Mouse (Mus musculus) myocyte (in vitro differentiated cells): ENCODE data around the gene Zdhhc13. TPM values are rescaled to one million over a fixed set of nuclear protein-coding genes. Genes with fewer than 3 reads are reported as not detected.

ENCODE experiments used
- H3K27me3 ChIP-seq: one replicate; pipeline ENCODE4 v1.6.1; 2011; ENCODE audit not compliant: control insufficient read depth, insufficient read depth, insufficient read length
- H3K36me3 ChIP-seq: one replicate; pipeline ENCODE4 v1.6.1; 2011; ENCODE audit not compliant: control insufficient read depth, insufficient read depth
- H3K4me2 ChIP-seq: one replicate; pipeline ENCODE4 v1.6.1; 2011; ENCODE audit warnings: low read depth, control low read depth
- H3K4me3 ChIP-seq: one replicate; pipeline ENCODE4 v1.5.1; 2011; ENCODE audit warnings: mild to moderate bottlenecking, control low read depth, moderate library complexity
- H3K79me2 ChIP-seq: one replicate; pipeline ENCODE4 v1.6.1; 2011; ENCODE audit not compliant: control insufficient read depth, insufficient read depth
- H3ac ChIP-seq: one replicate; pipeline ENCODE4 v1.6.1; 2011; ENCODE audit not compliant: control insufficient read depth, insufficient read length
- CEBPB ChIP-seq: IDR thresholded peaks from 2 replicates; pipeline ENCODE4 v1.6.1; 2011; ENCODE audit warnings: mild to moderate bottlenecking, moderate library complexity; ENCODE audit not compliant: poor library complexity, insufficient read depth, severe bottlenecking
- E2F4 ChIP-seq: IDR thresholded peaks from one replicate; pipeline ENCODE4 v1.6.1; 2011; ENCODE audit warnings: mild to moderate bottlenecking, control low read depth, moderate library complexity; ENCODE audit not compliant: insufficient read depth
- MAX ChIP-seq: IDR thresholded peaks from one replicate; pipeline ENCODE4 v1.6.1; 2011; ENCODE audit warnings: low read depth, mild to moderate bottlenecking, control low read depth
- MYOD1 ChIP-seq, 3 experiments: IDR thresholded peaks; one replicate each; pipeline ENCODE4 v1.6.1; 2011; ENCODE audit warnings: control low read depth in 2 of 3, low read depth in 2 of 3, mild to moderate bottlenecking in 2 of 3, moderate library complexity in 1 of 3; ENCODE audit not compliant: insufficient read length in 2 of 3, control insufficient read depth in 1 of 3
- MYOG ChIP-seq, 3 experiments: IDR thresholded peaks; one replicate each; pipeline ENCODE4 v1.6.1; 2011; ENCODE audit warnings: control low read depth in 2 of 3, low read depth in 2 of 3, mild to moderate bottlenecking in 2 of 3; ENCODE audit not compliant: insufficient read length in 2 of 3, control insufficient read depth in 1 of 3, insufficient read depth in 1 of 3
- POLR2A ChIP-seq: IDR thresholded peaks from one replicate; pipeline ENCODE4 v1.6.1; 2011; ENCODE audit warnings: low read depth, mild to moderate bottlenecking, control low read depth, moderate library complexity; ENCODE audit not compliant: insufficient read length
- POLR2AphosphoS2 ChIP-seq: IDR thresholded peaks from one replicate; pipeline ENCODE4 v1.6.1; 2011; ENCODE audit warnings: low read depth, control low read depth; ENCODE audit not compliant: insufficient read length
- REST ChIP-seq: IDR thresholded peaks from one replicate; pipeline ENCODE4 v1.6.1; 2011; ENCODE audit warnings: mild to moderate bottlenecking, control low read depth, moderate library complexity; ENCODE audit not compliant: insufficient read depth, insufficient read length
- SRF ChIP-seq: IDR thresholded peaks from one replicate; pipeline ENCODE4 v1.6.1; 2011; ENCODE audit warnings: low read depth; ENCODE audit not compliant: control insufficient read depth, insufficient read length
- TCF12 ChIP-seq: IDR thresholded peaks from one replicate; pipeline ENCODE4 v1.6.1; 2011; ENCODE audit warnings: mild to moderate bottlenecking, control low read depth; ENCODE audit not compliant: poor library complexity, insufficient read depth, severe bottlenecking
- TCF3 ChIP-seq: IDR thresholded peaks from one replicate; pipeline ENCODE4 v1.6.1; 2011; ENCODE audit warnings: low read depth, control low read depth; ENCODE audit not compliant: insufficient read length
- USF1 ChIP-seq: IDR thresholded peaks from one replicate; pipeline ENCODE4 v1.6.1; 2011; ENCODE audit warnings: low read depth, mild to moderate bottlenecking, control low read depth, moderate library complexity
- polyA plus RNA-seq: library from polyadenylated mRNA; unstranded; fragments of >200 nt; fragmentation: generic; extraction: Trizol; gene quantifications from one replicate; pipeline ENCODE4 v1.2.1, GENCODE M21; 2012; ENCODE audit warnings: missing spikeins

Gene Zdhhc13
- polyA plus RNA-seq, 1 experiment: 9.9 TPM

DNA sequence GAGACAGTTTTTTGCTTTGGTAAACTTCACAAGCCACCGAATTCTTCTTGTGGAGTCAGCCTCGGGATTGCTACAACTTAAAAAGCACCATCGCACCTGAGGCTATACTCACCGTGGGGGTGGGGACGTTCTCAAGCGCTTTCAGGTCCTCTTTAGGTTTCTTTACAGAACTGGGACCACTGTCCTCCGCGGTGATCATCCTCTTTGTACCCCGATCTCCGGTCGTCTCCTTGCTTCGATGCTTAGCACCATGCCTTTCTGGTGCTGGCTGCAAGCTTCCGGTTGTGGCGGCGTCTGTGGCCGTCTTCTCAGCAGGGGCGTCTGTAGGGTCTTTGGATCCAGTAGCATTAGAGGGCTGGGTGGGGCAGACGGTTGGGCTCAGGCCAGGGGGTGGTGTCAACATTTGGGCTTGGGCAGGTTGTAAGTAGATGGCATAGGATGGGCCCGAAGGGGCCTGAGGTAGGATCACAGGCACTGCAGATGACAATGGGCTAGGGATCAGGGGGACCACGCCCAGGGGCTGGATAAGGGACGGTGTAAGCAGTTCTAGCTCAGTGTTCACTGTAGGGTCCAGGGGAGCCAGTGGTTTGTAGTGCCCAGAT lies 81.9 kb downstream of the Zdhhc13 start:
- Histone ChIP-seq H3K4me2 (peak overlapping the region; percentile 24), H3K27me3 (no peaks in the 10 kb centered on the region), H3ac (no peak overlapping the region), H3K79me2 (peaks cover 14% of the 10 kb centered on the region), H3K36me3 (peaks cover 81% of the 10 kb centered on the region), H3K4me3 (no peak overlapping the region)
- TF ChIP-seq POLR2AphosphoS2 (peak; percentile 41), MYOG (IDR thresholded peaks at IDR 0.05; ENCODE audit: control insufficient read depth in 1 of 3, insufficient read depth in 1 of 3, insufficient read length in 2 of 3, low read depth in 2 of 3) (no peak)

- no peak overlapping the region for H3K4me2 ChIP-seq
- peaks cover 20% of the 10 kb centered on the region for H3K79me2 ChIP-seq
- TF ChIP-seq TCF3: no peak
- no peak for TF ChIP-seq CEBPB
- no peak for TF ChIP-seq MYOD1 (IDR thresholded peaks at IDR 0.05; ENCODE audit: control insufficient read depth in 1 of 3, insufficient read length in 2 of 3, low read depth in 2 of 3)
- TF ChIP-seq POLR2AphosphoS2: no peak
- TF ChIP-seq E2F4: no peak
- no peaks in the 10 kb centered on the region for H3K27me3 ChIP-seq
- H3K36me3 ChIP-seq: peaks cover 79% of the 10 kb centered on the region
- H3ac ChIP-seq: no peak overlapping the region
- H3K4me3 ChIP-seq: no peak overlapping the region
Observed at GRCm38 (mm10) chr7:48871292-48871691, 82.5 kb downstream of the Zdhhc13 start.

GRCm38 (mm10) chr7:48875096-48875495 lies 86.3 kb downstream of the Zdhhc13 start:
- Histone ChIP-seq H3K79me2 (peaks cover 47% of the 10 kb centered on the region), H3K4me3 (no peak overlapping the region), H3K4me2 (no peak overlapping the region), H3K27me3 (no peaks in the 10 kb centered on the region), H3K36me3 (peaks cover 58% of the 10 kb centered on the region), H3ac (no peak overlapping the region)
- no peak for TF ChIP-seq USF1
- no peak for TF ChIP-seq POLR2A
- no peak for TF ChIP-seq REST
- peak; percentile 56 for TF ChIP-seq TCF12
- TF ChIP-seq CEBPB: no peak
- TF ChIP-seq MYOD1 (IDR thresholded peaks at IDR 0.05; ENCODE audit: control insufficient read depth in 1 of 3, insufficient read length in 2 of 3, low read depth in 2 of 3): peak; percentile 40 to 95 (median 89)
- no peak for TF ChIP-seq SRF
- TF ChIP-seq E2F4: no peak
- no peak for TF ChIP-seq MAX
- TF ChIP-seq POLR2AphosphoS2: peak; percentile 32
- peak; percentile 74 for TF ChIP-seq TCF3
- TF ChIP-seq MYOG (IDR thresholded peaks at IDR 0.05; ENCODE audit: control insufficient read depth in 1 of 3, insufficient read depth in 1 of 3, insufficient read length in 2 of 3, low read depth in 2 of 3): peak; percentile 72 to 97 (median 92)

DNA sequence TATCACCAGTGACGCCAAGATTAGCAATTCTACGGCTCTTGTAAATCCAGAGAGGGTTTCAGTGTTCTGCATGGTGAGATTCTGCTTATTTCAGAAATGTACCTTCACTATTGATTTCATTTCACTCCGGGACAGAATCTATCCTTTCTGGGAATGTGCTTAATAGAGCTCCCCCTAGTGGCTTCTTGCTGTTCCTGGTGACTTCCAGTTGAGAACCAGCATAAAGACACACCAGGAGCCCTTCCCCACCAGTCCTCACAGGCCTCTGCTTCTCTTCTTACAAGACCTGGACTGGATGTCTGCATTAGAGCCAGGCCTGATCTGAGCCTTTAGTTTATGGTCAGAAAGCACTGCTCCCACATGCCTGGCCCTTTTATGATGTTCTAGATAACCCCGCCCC lies 87.7 kb downstream of the Zdhhc13 start:
- Histone ChIP-seq H3ac (no peak overlapping the region), H3K4me2 (peak overlapping the region; percentile 99), H3K27me3 (no peaks in the 10 kb centered on the region), H3K36me3 (peaks cover 45% of the 10 kb centered on the region), H3K79me2 (peaks cover 53% of the 10 kb centered on the region), H3K4me3 (peak overlapping the region; percentile 75)
- TF ChIP-seq TCF12: no peak
- TF ChIP-seq REST: no peak
- no peak for TF ChIP-seq MYOD1 (IDR thresholded peaks at IDR 0.05; ENCODE audit: control insufficient read depth in 1 of 3, insufficient read length in 2 of 3, low read depth in 2 of 3)
- TF ChIP-seq TCF3: no peak
- TF ChIP-seq SRF: no peak
- TF ChIP-seq MYOG (IDR thresholded peaks at IDR 0.05; ENCODE audit: control insufficient read depth in 1 of 3, insufficient read depth in 1 of 3, insufficient read length in 2 of 3, low read depth in 2 of 3): no peak
- no peak for TF ChIP-seq USF1
- TF ChIP-seq POLR2A: no peak
- TF ChIP-seq POLR2AphosphoS2: no peak
- no peak for TF ChIP-seq CEBPB
- no peak for TF ChIP-seq E2F4
- TF ChIP-seq MAX: no peak

Other genes starting within 250 kb of the Zdhhc13 start
- gene Mrgprb2, start 230.9 kb upstream of the Zdhhc13 start, polyA plus RNA-seq: not detected
- not detected for gene Mrgprb3, start 145.2 kb upstream of the Zdhhc13 start, polyA plus RNA-seq
- gene Csrp3, start 59.0 kb downstream of the Zdhhc13 start, polyA plus RNA-seq: 158 TPM
- 19.7 TPM for gene E2f8, start 92.6 kb downstream of the Zdhhc13 start, polyA plus RNA-seq
- 21.9 TPM for gene Nav2, start 119.7 kb downstream of the Zdhhc13 start, polyA plus RNA-seq